Mouse (Mus musculus): ENCODE results near the gene Dpagt1. TPM values are rescaled to one million over a fixed set of nuclear protein-coding genes. Genes with fewer than 3 reads are reported as not detected.

Dpagt1 gene
- total and polyA plus RNA-seq, 3 experiments: 14.9 to 43.5 TPM; not detected in 1

GRCm38 (mm10) chr9:44353142-44353541 lies 27.3 kb downstream of the Dpagt1 start:
- Histone ChIP-seq H3K79me2 (ENCODE audit: control insufficient read depth, insufficient read depth, low read length, poor library complexity) (no peaks in the 10 kb centered on the region), H3K27me3 (ENCODE audit: control insufficient read depth in 1 of 2, insufficient read depth in 2 of 2, low read length in 2 of 2) (no peaks in the 10 kb centered on the region), H3K36me3 (ENCODE audit: control insufficient read depth in 1 of 2, insufficient read depth in 2 of 2, low read length in 2 of 2) (peaks cover 0 to 19% of the 10 kb centered on the region in 2 experiments; a peak in 2 of 4 replicates), H3K9me3 (replicated peaks; ENCODE audit: insufficient read depth, low read length) (no peaks in the 10 kb centered on the region), H3K27ac (ENCODE audit: control insufficient read depth, low read depth, low read length) (no peak overlapping the region), H3K4me3 (ENCODE audit: control insufficient read depth in 1 of 2, insufficient read depth in 1 of 2, low read depth in 2 of 2, low read length in 2 of 2) (no peak overlapping the region), H3K9ac (ENCODE audit: control insufficient read depth, low read depth, low read length, poor library complexity, severe bottlenecking) (no peak overlapping the region), H3K4me1 (ENCODE audit: control insufficient read depth in 1 of 2, insufficient read depth in 2 of 2, low read length in 2 of 2) (no peaks in the 10 kb centered on the region)
- DNase-seq (ENCODE audit: low read depth, low spot score): no peak
- TF ChIP-seq POLR2AphosphoS2 (IDR thresholded peaks at IDR 0.05; ENCODE audit: low read length): no peak
- TF ChIP-seq EP300 (IDR thresholded peaks at IDR 0.05; ENCODE audit: low read depth in 1 of 2, low read length in 2 of 2): no peak
- TF ChIP-seq SMC3 (IDR thresholded peaks at IDR 0.05; ENCODE audit: low read depth, low read length): no peak
- TF ChIP-seq E2F4 (IDR thresholded peaks at IDR 0.05; ENCODE audit: borderline replicate concordance, low read depth, low read length): no peak
- no peak for TF ChIP-seq MXI1 (IDR thresholded peaks at IDR 0.05; ENCODE audit: low read depth, low read length)
- no peak for TF ChIP-seq CHD2 (IDR thresholded peaks at IDR 0.05; ENCODE audit: low read length)
- TF ChIP-seq CTCF (IDR thresholded peaks at IDR 0.05 in 2 of 3, conservative IDR thresholded peaks at IDR 0.05 in 1 of 3; ENCODE audit: control insufficient read depth in 1 of 3, insufficient read depth in 1 of 3, low read depth in 2 of 3, low read length in 3 of 3, poor library complexity in 1 of 3, severe bottlenecking in 1 of 3): no peak
- TF ChIP-seq POLR2AphosphoS5 (IDR thresholded peaks at IDR 0.05; ENCODE audit: borderline replicate concordance, low read depth, low read length): no peak
- TF ChIP-seq ETS1 (IDR thresholded peaks at IDR 0.05; ENCODE audit: low read depth, low read length): no peak
- TF ChIP-seq SIN3A (IDR thresholded peaks at IDR 0.05; ENCODE audit: low read length): no peak
- no peak for TF ChIP-seq ZMIZ1 (IDR thresholded peaks at IDR 0.05; ENCODE audit: low read depth, low read length)
- TF ChIP-seq GATA1 (IDR thresholded peaks at IDR 0.05; ENCODE audit: low read depth, low read length): no peak
- TF ChIP-seq ZNF384 (IDR thresholded peaks at IDR 0.05; ENCODE audit: low read depth, low read length): no peak
- TF ChIP-seq ELF1 (IDR thresholded peaks at IDR 0.05; ENCODE audit: low read depth, low read length): no peak
- no peak for TF ChIP-seq MYC (IDR thresholded peaks at IDR 0.05; ENCODE audit: low read depth, low read length)
- TF ChIP-seq HCFC1 (IDR thresholded peaks at IDR 0.05; ENCODE audit: low read depth, low read length): no peak
- TF ChIP-seq USF2 (IDR thresholded peaks at IDR 0.05; ENCODE audit: borderline replicate concordance in 1 of 2, insufficient read depth in 1 of 2, low read depth in 1 of 2, low read length in 2 of 2): no peak
- no peak for TF ChIP-seq MYB (IDR thresholded peaks at IDR 0.05; ENCODE audit: low read depth, low read length)

GRCm38 (mm10) chr9:44357207-44357606 lies 31.4 kb downstream of the Dpagt1 start:
- H3K9ac ChIP-seq (ENCODE audit: control insufficient read depth, low read depth, low read length, poor library complexity, severe bottlenecking): no peak overlapping the region
- H3K36me3 ChIP-seq (ENCODE audit: control insufficient read depth in 1 of 2, insufficient read depth in 2 of 2, low read length in 2 of 2): peaks cover 5 to 10% of the 10 kb centered on the region in 2 experiments
- H3K4me1 ChIP-seq (ENCODE audit: control insufficient read depth in 1 of 2, insufficient read depth in 2 of 2, low read length in 2 of 2): peaks cover 0 to 2% of the 10 kb centered on the region in 2 experiments; a peak in 1 of 4 replicates
- H3K27ac ChIP-seq (ENCODE audit: control insufficient read depth, low read depth, low read length): no peak overlapping the region
- peak; percentile 83 for TF ChIP-seq RAD21 (IDR thresholded peaks at IDR 0.05; ENCODE audit: low read depth, low read length)
- peak; percentile 50; the same call in 1 of the 2 replicates for TF ChIP-seq ZNF384 (IDR thresholded peaks at IDR 0.05; ENCODE audit: low read depth, low read length)
- no peak for TF ChIP-seq MAZ (IDR thresholded peaks at IDR 0.05; ENCODE audit: low read depth, low read length)
- TF ChIP-seq ZC3H11A (IDR thresholded peaks at IDR 0.05; ENCODE audit: low read depth, low read length): peak; percentile 78
- no peak for TF ChIP-seq MXI1 (IDR thresholded peaks at IDR 0.05; ENCODE audit: low read depth, low read length)
- TF ChIP-seq SMC3 (IDR thresholded peaks at IDR 0.05; ENCODE audit: low read depth, low read length): peak; percentile 78
- peak; percentile 26 to 74 (median 54); a peak in 5 of 6 replicates for TF ChIP-seq CTCF (IDR thresholded peaks at IDR 0.05 in 2 of 3, conservative IDR thresholded peaks at IDR 0.05 in 1 of 3; ENCODE audit: control insufficient read depth in 1 of 3, insufficient read depth in 1 of 3, low read depth in 2 of 3, low read length in 3 of 3, poor library complexity in 1 of 3, severe bottlenecking in 1 of 3)
- TF ChIP-seq MYC (IDR thresholded peaks at IDR 0.05; ENCODE audit: low read depth, low read length): no peak
- peak; percentile 32; the same call in 1 of the 2 replicates for TF ChIP-seq SIN3A (IDR thresholded peaks at IDR 0.05; ENCODE audit: low read length)
- no peak for TF ChIP-seq CHD2 (IDR thresholded peaks at IDR 0.05; ENCODE audit: low read length)
- H3K9me3 ChIP-seq (replicated peaks; ENCODE audit: insufficient read depth, low read length): no peaks in the 10 kb centered on the region
- H3K27me3 ChIP-seq (ENCODE audit: control insufficient read depth in 1 of 2, insufficient read depth in 2 of 2, low read length in 2 of 2): no peaks in the 10 kb centered on the region
- H3K79me2 ChIP-seq (ENCODE audit: control insufficient read depth, insufficient read depth, low read length, poor library complexity): peaks cover 12% of the 10 kb centered on the region
- no peak overlapping the region for H3K4me3 ChIP-seq (ENCODE audit: control insufficient read depth in 1 of 2, insufficient read depth in 1 of 2, low read depth in 2 of 2, low read length in 2 of 2)
- peak; percentile 73 for DNase-seq (ENCODE audit: low read depth, low spot score)
